Mouse (Mus musculus) embryonic facial prominence, embryonic 15.5 days (tissue): ENCODE data around the gene Hdac10. TPM values are rescaled to one million over a fixed set of nuclear protein-coding genes. Genes with fewer than 3 reads are reported as not detected.

Experiments used
- ATAC-seq: fragments of 200-750 bp; cut with Nextera tagmentation; 2 replicates; pipeline ENCODE4 v1.8.0; 2017; ENCODE audit warnings: low read depth, moderate TSS enrichment; ENCODE audit not compliant: insufficient number of reproducible peaks, low FRiP score, low TSS enrichment
- H3K27ac ChIP-seq: fragments of 300-500 bp; sonication (generic); replicated peaks from 2 replicates; pipeline ENCODE4 v1.5.1; 2015; ENCODE audit warnings: mild to moderate bottlenecking, inconsistent platforms
- H3K27me3 ChIP-seq: fragments of 300-500 bp; sonication (generic); 2 replicates; pipeline ENCODE4 v1.6.1; 2015; ENCODE audit warnings: inconsistent platforms
- H3K36me3 ChIP-seq: fragments of 300-500 bp; sonication (generic); 2 replicates; pipeline ENCODE4 v1.6.1; 2015; ENCODE audit warnings: mild to moderate bottlenecking, inconsistent platforms
- H3K4me1 ChIP-seq: fragments of 300-500 bp; sonication (generic); 2 replicates; pipeline ENCODE4 v1.6.1; 2015; ENCODE audit warnings: inconsistent platforms
- H3K4me2 ChIP-seq: fragments of 300-500 bp; sonication (generic); replicated peaks from 2 replicates; pipeline ENCODE4 v1.6.1; 2015; ENCODE audit warnings: mild to moderate bottlenecking, inconsistent platforms
- H3K4me3 ChIP-seq: fragments of 300-500 bp; sonication (generic); replicated peaks from 2 replicates; pipeline ENCODE4 v1.5.1; 2015; ENCODE audit warnings: mild to moderate bottlenecking, inconsistent platforms
- H3K9ac ChIP-seq: fragments of 300-500 bp; sonication (generic); 2 replicates; pipeline ENCODE4 v1.6.1; 2015; ENCODE audit warnings: inconsistent platforms
- H3K9me3 ChIP-seq: fragments of 300-500 bp; sonication (generic); replicated peaks from 2 replicates; pipeline ENCODE4 v1.6.1; 2016; ENCODE audit warnings: inconsistent platforms
- WGBS: fragments of 180-500 bp; shearing (Covaris S2); methylation state at CpG from one replicate; pipeline ENCODE4 v1.1.7; 2015; 5-methylcytosine and 5-hydroxymethylcytosine counted together
- microRNA-seq: library from miRNA; unstranded; fragments of <30 nt; microRNA quantifications from one replicate; pipeline ENCODE4, GENCODE M21; 2016; ENCODE audit warnings: borderline number of aligned reads
- polyA plus RNA-seq: library from polyadenylated mRNA; unstranded; fragments of >200 nt; fragmentation: Nextera tagmentation; extraction: Ambion mirVana; gene quantifications from 2 replicates; pipeline ENCODE4 v1.2.1, GENCODE M21; 2015

The Hdac10 gene
- polyA plus RNA-seq, 1 experiment from 2014 or later, result 25.7 TPM

- 69% methylated on average over 10 of the region's 10 CpGs for WGBS
- Histone ChIP-seq H3K27ac (0 out of 2 replicates have a peak overlapping the region, but pooled peaks have one; percentile 88), H3K4me2 (no peak overlapping the region), H3K9me3 (no peaks in the 10 kb centered on the region), H3K36me3 (no peaks in the 10 kb centered on the region), H3K27me3 (peaks cover 9% of the 10 kb centered on the region), H3K4me3 (no peak overlapping the region), H3K4me1 (peaks cover 40% of the 10 kb centered on the region), H3K9ac (no peak overlapping the region)
- no peak for ATAC-seq
Measured at GRCm38 (mm10) chr15:89073993-89074603, 54.4 kb downstream of the Hdac10 start.

Small RNA genes within 50 kb of the gene (microRNA-seq; reads per million reads assigned to microRNA genes)
- gene Mir7118, result not detected

Other genes with a start within 250 kb of the Hdac10 start
- 0.05 TPM in 1 of 2 replicates, not detected in the other for gene Ttll8, start 174.3 kb downstream of the Hdac10 start, polyA plus RNA-seq
- 0.29 TPM in 1 of 2 replicates, not detected in the other for gene Mlc1, start 149.7 kb downstream of the Hdac10 start, polyA plus RNA-seq
- 0.13 and 0.26 TPM in 2 replicates for gene Mov10l1, start 145.8 kb downstream of the Hdac10 start, polyA plus RNA-seq
- gene Panx2, start 69.0 kb downstream of the Hdac10 start, polyA plus RNA-seq, result 0.33 and 0.84 TPM in 2 replicates
- gene Trabd, start 53.6 kb downstream of the Hdac10 start, polyA plus RNA-seq, result 53.8 and 55.6 TPM in 2 replicates
- gene Selenoo, start 39.6 kb downstream of the Hdac10 start, polyA plus RNA-seq, result 20.7 and 20.9 TPM in 2 replicates
- gene Tubgcp6, start 5.6 kb downstream of the Hdac10 start, polyA plus RNA-seq, result 14.8 and 15.2 TPM in 2 replicates
- 9.4 and 11.2 TPM in 2 replicates for gene Mapk12, start 12.0 kb upstream of the Hdac10 start, polyA plus RNA-seq
- gene Mapk11, start 20.9 kb upstream of the Hdac10 start, polyA plus RNA-seq, result 10.7 and 12.7 TPM in 2 replicates
- 157 and 161 TPM in 2 replicates for gene Plxnb2, start 52.1 kb upstream of the Hdac10 start, polyA plus RNA-seq
- 16.3 and 16.7 TPM in 2 replicates for gene Dennd6b, start 67.8 kb upstream of the Hdac10 start, polyA plus RNA-seq
- gene Ppp6r2, start 82.9 kb upstream of the Hdac10 start, polyA plus RNA-seq, result 33.3 and 35.8 TPM in 2 replicates
- gene Sbf1, start 186.6 kb upstream of the Hdac10 start, polyA plus RNA-seq, result 57.3 and 65.5 TPM in 2 replicates
- 0.55 and 0.91 TPM in 2 replicates for gene Adm2, start 194.0 kb upstream of the Hdac10 start, polyA plus RNA-seq
- gene Miox, start 205.7 kb upstream of the Hdac10 start, polyA plus RNA-seq, result not detected in 2 replicates
- 73.0 and 79.9 TPM in 2 replicates for gene Lmf2, start 227.0 kb upstream of the Hdac10 start, polyA plus RNA-seq
- gene Ncaph2, start 227.0 kb upstream of the Hdac10 start, polyA plus RNA-seq, result 150 and 160 TPM in 2 replicates
- 4.9 and 6.9 TPM in 2 replicates for gene Sco2, start 245.1 kb upstream of the Hdac10 start, polyA plus RNA-seq
- 1.8 and 2.0 TPM in 2 replicates for gene Tymp, start 248.3 kb upstream of the Hdac10 start, polyA plus RNA-seq